Mouse (Mus musculus) 416B (cell line): ENCODE results near the gene Abhd17a.

Experiments
- DNase-seq: peaks from one replicate; pipeline ENCODE4 v3.0.0; 2011; ENCODE audit warnings: low read depth

Gene Abhd17a

DNA sequence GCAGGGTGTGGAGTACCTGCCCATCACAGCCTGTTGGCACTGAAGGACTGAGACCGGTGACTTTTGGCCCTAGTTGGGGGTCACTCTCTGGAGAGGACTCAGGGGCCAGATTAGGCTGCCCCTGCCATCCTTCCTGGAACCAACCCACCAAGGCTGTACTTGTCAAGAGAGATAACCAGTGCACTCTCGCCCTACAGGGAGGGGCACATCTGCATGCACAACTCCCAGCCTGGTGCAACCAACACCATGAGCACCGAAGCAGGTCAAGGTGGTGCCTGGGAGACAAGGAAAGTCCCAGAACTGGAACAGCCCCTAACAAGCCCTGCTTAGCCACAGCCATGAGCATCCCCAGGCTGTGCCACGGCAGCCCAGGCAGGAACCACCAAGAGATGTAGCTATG is 43.2 kb downstream of the Abhd17a start:
- no peak for DNase-seq

DNA sequence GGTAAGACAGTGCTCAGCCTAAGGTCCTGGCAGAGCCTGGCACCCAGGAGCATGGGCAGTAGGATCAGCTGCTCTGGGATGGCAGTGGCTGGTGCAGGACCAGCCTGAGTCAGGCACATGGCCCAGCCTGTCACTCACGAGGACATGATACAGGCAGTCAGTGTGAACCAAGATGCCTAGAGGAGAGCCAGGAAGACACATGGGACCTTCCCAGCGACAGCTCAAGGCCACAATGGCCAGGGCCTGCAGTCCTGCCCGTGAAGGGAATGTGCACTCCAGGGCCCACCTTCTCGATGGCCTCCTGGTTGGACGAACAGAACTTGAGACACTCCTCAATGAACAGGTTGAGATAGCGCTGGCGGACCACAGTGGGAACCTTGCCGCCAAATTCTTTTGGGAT is 44.6 kb downstream of the Abhd17a start:
- DNase-seq = no peak

DNA sequence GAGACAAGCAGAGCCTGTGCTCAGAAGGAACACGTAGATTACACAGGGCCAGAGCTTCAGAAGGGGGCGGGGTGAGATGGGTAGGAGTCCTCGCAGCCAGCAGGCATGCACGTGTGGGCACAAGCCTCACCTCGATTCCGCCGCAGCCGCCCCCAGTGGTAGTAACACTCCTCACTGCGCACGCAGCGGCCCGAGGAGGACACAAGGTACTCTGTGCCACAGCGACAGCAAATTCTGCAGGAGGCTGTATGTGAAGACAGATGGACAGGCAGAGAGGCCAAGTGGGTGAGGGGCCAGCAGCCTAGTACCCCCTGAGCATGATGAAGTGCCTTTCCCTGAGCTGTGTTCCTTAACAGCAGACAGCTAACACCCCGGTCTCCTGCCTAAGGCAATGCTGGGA is 46.3 kb downstream of the Abhd17a start:
- no peak for DNase-seq

DNA sequence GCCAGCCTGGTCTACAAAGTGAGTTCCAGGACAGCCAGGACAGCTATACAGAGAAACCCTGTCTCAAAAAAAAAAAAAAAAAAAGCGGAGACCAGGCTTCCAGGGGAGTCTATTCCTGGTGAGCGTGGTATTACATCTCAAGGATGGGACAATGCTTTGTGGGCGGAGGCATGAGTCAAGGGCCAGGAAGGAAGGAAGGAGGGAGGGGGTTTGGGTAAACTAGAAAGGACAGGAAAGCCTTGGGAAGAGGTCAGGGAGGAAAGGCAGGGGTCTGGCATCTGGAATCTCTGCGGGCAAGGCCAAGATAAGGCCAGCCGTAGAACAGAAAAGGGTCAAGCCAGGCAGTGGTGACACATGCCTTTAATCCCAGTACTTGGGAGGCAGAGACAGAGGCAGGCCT is 50.6 kb downstream of the Abhd17a start:
- peak; percentile 80 for DNase-seq

DNA sequence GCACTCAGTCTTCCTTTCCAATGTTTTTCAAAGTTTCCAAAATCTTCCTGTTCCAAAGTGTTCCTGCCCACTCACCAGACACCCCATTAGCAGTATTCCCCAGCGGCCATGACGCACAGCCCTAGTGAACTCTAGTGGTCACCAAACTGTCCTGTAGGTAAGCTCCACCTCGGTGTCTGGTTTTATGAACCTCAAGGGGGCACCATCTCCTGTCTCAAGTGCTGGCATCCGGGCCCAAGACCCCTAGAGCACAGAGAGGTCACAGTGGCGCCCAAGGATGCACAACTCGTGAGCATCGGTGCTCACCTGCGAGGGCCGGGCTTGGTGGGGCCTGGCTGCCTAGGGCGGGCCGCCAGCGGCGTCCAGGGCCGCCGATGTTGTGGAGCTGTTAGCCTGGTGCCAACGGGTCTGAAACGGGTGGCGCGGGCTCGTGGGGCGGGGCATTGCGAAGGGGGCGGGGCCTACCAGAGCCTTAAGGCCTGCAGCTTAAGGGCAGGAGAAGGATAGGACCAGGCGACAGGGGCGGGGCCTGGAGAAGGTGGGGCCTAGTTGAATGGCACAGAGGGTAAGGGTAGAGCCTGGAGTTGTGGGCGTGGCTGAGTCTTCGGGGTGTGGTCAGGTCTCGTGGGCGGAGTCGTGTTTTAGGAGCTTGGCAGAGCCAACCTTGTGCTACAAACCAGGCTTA is 51.3 kb downstream of the Abhd17a start, which contains the start of gene Atp8b3:
TSS of gene Atp8b3 (minus strand) at position 415 of the 685 bp plus-strand sequence.
- DNase-seq = peak; percentile 100

DNA sequence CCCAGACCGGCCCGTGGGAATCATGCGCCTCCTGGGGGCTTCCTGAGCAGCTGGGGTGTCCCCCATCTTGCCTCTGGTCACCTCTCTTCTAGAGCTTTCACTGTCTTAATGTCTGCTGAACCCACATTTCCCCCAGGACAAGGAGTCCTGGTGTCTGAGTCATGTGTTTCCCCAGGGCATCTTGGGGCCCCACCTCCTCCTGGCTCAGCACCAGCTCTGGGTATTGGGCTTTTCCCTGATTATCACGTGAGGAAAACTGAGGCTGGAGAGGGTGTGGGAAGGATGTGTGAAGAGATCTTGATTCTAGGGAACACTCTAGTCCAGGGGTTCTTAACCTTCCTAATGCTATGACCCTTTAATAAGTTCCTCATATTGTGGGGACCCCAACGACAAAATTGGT is 52.0 kb downstream of the Abhd17a start:
- DNase-seq = peak; percentile 46

DNA sequence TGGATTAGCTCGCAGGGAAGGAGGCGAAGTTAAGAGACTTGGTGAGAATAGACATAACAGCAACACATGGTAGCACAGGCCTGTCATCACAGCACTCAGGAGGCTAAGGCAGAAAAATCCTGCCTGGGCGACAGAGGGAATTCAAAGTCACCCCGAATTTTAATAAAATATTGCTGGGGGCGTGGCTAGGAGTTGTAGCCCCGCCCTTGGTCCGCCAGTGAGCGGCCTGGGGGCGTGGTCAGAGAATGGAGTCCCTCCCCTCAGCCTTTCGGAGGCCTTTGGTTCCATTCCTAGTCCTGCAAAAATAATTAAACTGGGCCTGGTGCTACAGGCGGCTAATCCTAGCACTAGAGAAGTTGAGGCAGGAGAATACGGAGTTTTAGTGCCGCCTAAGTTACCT is 54.4 kb downstream of the Abhd17a start:
- no peak for DNase-seq

DNA sequence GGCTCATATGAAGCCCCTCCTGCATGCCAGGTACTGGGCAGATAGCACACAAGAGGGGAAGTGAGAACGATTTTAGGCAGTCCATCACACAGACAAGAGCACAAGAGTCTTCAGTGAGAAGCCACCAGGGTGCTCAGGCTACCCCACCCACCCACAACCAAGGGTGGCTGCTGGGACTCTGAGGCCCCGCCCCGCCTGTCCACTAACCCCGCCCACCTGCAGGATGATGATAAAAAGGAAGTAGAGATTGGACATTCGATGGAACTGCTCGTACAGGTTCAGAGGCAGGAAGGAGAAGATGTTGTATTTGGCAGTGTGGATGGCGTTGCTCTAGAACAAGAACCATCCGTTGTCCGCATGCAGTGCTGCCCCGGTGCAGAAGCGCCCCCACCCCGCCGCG is 55.1 kb downstream of the Abhd17a start:
- DNase-seq = no peak

DNA sequence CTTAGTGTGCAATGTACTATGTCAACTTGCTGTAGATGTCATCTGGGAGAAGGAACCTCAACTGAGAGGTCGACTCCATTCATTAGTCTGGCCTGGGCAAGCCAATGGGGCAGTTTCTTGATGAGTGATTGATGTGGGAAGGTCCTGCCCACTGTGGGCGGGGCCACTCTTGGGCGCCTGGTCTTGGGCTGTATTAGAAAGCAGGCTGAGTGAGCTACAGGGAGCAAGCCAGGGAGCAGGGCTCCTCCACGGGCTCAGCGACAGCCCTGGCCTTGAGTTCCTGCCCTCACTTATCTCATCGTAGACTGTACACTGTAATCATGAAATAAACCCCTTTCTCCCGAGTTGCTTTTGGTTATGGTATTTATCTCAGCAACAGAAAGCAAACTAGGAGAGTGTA is 56.4 kb downstream of the Abhd17a start:
- peak; percentile 66 for DNase-seq
